Mouse (Mus musculus): Measurements from ENCODE around the gene Tnfrsf1a. TPM values are rescaled to one million over a fixed set of nuclear protein-coding genes. Genes with fewer than 3 reads are reported as not detected.

Tnfrsf1a gene
- polyA plus RNA-seq, 1 experiment from 2014 or later = 27.4 TPM

- Histone ChIP-seq H3K4me3 (ENCODE audit: low read depth, low read length) (no peak overlapping the region), H3K4me1 (ENCODE audit: control insufficient read depth, insufficient read depth, low read length) (no peaks in the 10 kb centered on the region), H3K27me3 (ENCODE audit: control insufficient read depth, insufficient read depth, low read length) (peaks cover 33% of the 10 kb centered on the region), H3K9me3 (ENCODE audit: control insufficient read depth, low read length) (no peaks in the 10 kb centered on the region), H3K9ac (ENCODE audit: low read length) (no peak overlapping the region), H3K27ac (ENCODE audit: low read depth, low read length) (no peak overlapping the region), H3K4me2 (ENCODE audit: low read depth) (no peak overlapping the region), H3K36me3 (ENCODE audit: control insufficient read depth, insufficient read depth, low read length) (no peaks in the 10 kb centered on the region)
- DNase-seq (ENCODE audit: low spot score) (no peak), ATAC-seq (ENCODE audit: insufficient read depth, low FRiP score, low TSS enrichment) (no peak)
These were observed 29.3 kb upstream of the Tnfrsf1a start for GRCm38 (mm10) chr6:125319919-125320296.

GRCm38 (mm10) chr6:125320323-125320722 is 28.8 kb upstream of the Tnfrsf1a start, which contains the start of gene Scnn1a:
Gene Scnn1a, plus strand, starts transcription at chr6:125320659.
- ATAC-seq (ENCODE audit: insufficient read depth, low FRiP score, low TSS enrichment) (no peak), DNase-seq (ENCODE audit: low spot score) (no peak)
- Histone ChIP-seq H3K4me2 (ENCODE audit: low read depth) (no peak within 1 kb of the TSS), H3K4me3 (ENCODE audit: low read depth, low read length) (no peak within 1 kb of the TSS), H3K27me3 (ENCODE audit: control insufficient read depth, insufficient read depth, low read length) (peaks cover 33% of the 10 kb centered on the region), H3K9ac (ENCODE audit: low read length) (no peak within 1 kb of the TSS), H3K9me3 (ENCODE audit: control insufficient read depth, low read length) (no peaks in the 10 kb centered on the region), H3K4me1 (ENCODE audit: control insufficient read depth, insufficient read depth, low read length) (no peaks in the 10 kb centered on the region), H3K27ac (ENCODE audit: low read depth, low read length) (no peak within 1 kb of the TSS), H3K36me3 (ENCODE audit: control insufficient read depth, insufficient read depth, low read length) (no peaks in the 10 kb centered on the region)
- WGBS = 79% methylated on average over 1 of the region's 1 CpGs

GRCm38 (mm10) chr6:125321114-125321855 is 27.9 kb upstream of the Tnfrsf1a start:
- Histone ChIP-seq H3K27ac (ENCODE audit: low read depth, low read length) (no peak overlapping the region), H3K36me3 (ENCODE audit: control insufficient read depth, insufficient read depth, low read length) (no peaks in the 10 kb centered on the region), H3K4me1 (ENCODE audit: control insufficient read depth, insufficient read depth, low read length) (no peaks in the 10 kb centered on the region), H3K9ac (ENCODE audit: low read length) (no peak overlapping the region), H3K4me3 (ENCODE audit: low read depth, low read length) (no peak overlapping the region), H3K9me3 (ENCODE audit: control insufficient read depth, low read length) (no peaks in the 10 kb centered on the region), H3K4me2 (ENCODE audit: low read depth) (no peak overlapping the region), H3K27me3 (ENCODE audit: control insufficient read depth, insufficient read depth, low read length) (peaks cover 33% of the 10 kb centered on the region)
- DNase-seq (ENCODE audit: low spot score) (no peak), ATAC-seq (ENCODE audit: insufficient read depth, low FRiP score, low TSS enrichment) (no peak)
- WGBS = 6% methylated on average over 26 of the region's 26 CpGs

- Histone ChIP-seq H3K4me3 (ENCODE audit: low read depth, low read length) (no peak overlapping the region), H3K36me3 (ENCODE audit: control insufficient read depth, insufficient read depth, low read length) (no peaks in the 10 kb centered on the region), H3K9me3 (ENCODE audit: control insufficient read depth, low read length) (no peaks in the 10 kb centered on the region), H3K9ac (ENCODE audit: low read length) (no peak overlapping the region), H3K4me1 (ENCODE audit: control insufficient read depth, insufficient read depth, low read length) (no peaks in the 10 kb centered on the region), H3K27me3 (ENCODE audit: control insufficient read depth, insufficient read depth, low read length) (peaks cover 33% of the 10 kb centered on the region), H3K4me2 (ENCODE audit: low read depth) (no peak overlapping the region), H3K27ac (ENCODE audit: low read depth, low read length) (no peak overlapping the region)
- WGBS = 56% methylated on average over 13 of the region's 13 CpGs
- ATAC-seq (ENCODE audit: insufficient read depth, low FRiP score, low TSS enrichment) = no peak
- no peak for DNase-seq (ENCODE audit: low spot score)
These were observed 26.4 kb upstream of the Tnfrsf1a start for GRCm38 (mm10) chr6:125322794-125323193.

- H3K4me1 ChIP-seq (ENCODE audit: control insufficient read depth, insufficient read depth, low read length) = no peaks in the 10 kb centered on the region
- H3K9me3 ChIP-seq (ENCODE audit: control insufficient read depth, low read length) = no peaks in the 10 kb centered on the region
- DNase-seq (ENCODE audit: low spot score) (no peak), ATAC-seq (ENCODE audit: insufficient read depth, low FRiP score, low TSS enrichment) (no peak)
- no peak overlapping the region for H3K27ac ChIP-seq (ENCODE audit: low read depth, low read length)
- H3K4me3 ChIP-seq (ENCODE audit: low read depth, low read length) = no peak overlapping the region
- peaks cover 33% of the 10 kb centered on the region for H3K27me3 ChIP-seq (ENCODE audit: control insufficient read depth, insufficient read depth, low read length)
- no peak overlapping the region for H3K9ac ChIP-seq (ENCODE audit: low read length)
- no peaks in the 10 kb centered on the region for H3K36me3 ChIP-seq (ENCODE audit: control insufficient read depth, insufficient read depth, low read length)
- H3K4me2 ChIP-seq (ENCODE audit: low read depth) = no peak overlapping the region
- 66% methylated on average over 6 of the region's 6 CpGs for WGBS
These were observed 25.6 kb upstream of the Tnfrsf1a start for GRCm38 (mm10) chr6:125323547-125323946.

GRCm38 (mm10) chr6:125325337-125325736 is 23.8 kb upstream of the Tnfrsf1a start:
- Histone ChIP-seq H3K4me2 (ENCODE audit: low read depth) (no peak overlapping the region), H3K4me1 (ENCODE audit: control insufficient read depth, insufficient read depth, low read length) (no peaks in the 10 kb centered on the region), H3K36me3 (ENCODE audit: control insufficient read depth, insufficient read depth, low read length) (no peaks in the 10 kb centered on the region), H3K9ac (ENCODE audit: low read length) (no peak overlapping the region), H3K27ac (ENCODE audit: low read depth, low read length) (no peak overlapping the region), H3K27me3 (ENCODE audit: control insufficient read depth, insufficient read depth, low read length) (peaks cover 28% of the 10 kb centered on the region), H3K4me3 (ENCODE audit: low read depth, low read length) (no peak overlapping the region), H3K9me3 (ENCODE audit: control insufficient read depth, low read length) (no peaks in the 10 kb centered on the region)
- ATAC-seq (ENCODE audit: insufficient read depth, low FRiP score, low TSS enrichment) = no peak
- DNase-seq (ENCODE audit: low spot score) = no peak
- 72% methylated on average over 6 of the region's 6 CpGs for WGBS

GRCm38 (mm10) chr6:125328243-125328642 is 20.9 kb upstream of the Tnfrsf1a start:
- Histone ChIP-seq H3K4me1 (ENCODE audit: control insufficient read depth, insufficient read depth, low read length) (0 out of 2 replicates have a peak, but pooled peaks cover 3% of the 10 kb centered on the region), H3K36me3 (ENCODE audit: control insufficient read depth, insufficient read depth, low read length) (no peaks in the 10 kb centered on the region), H3K9ac (ENCODE audit: low read length) (no peak overlapping the region), H3K27me3 (ENCODE audit: control insufficient read depth, insufficient read depth, low read length) (peaks cover under 1% of the 10 kb centered on the region), H3K4me2 (ENCODE audit: low read depth) (no peak overlapping the region), H3K27ac (ENCODE audit: low read depth, low read length) (no peak overlapping the region), H3K9me3 (ENCODE audit: control insufficient read depth, low read length) (no peaks in the 10 kb centered on the region), H3K4me3 (ENCODE audit: low read depth, low read length) (no peak overlapping the region)
- WGBS = 83% methylated on average over 5 of the region's 5 CpGs
- DNase-seq (ENCODE audit: low spot score) (no peak), ATAC-seq (ENCODE audit: insufficient read depth, low FRiP score, low TSS enrichment) (no peak)

GRCm38 (mm10) chr6:125330626-125331326 is 18.4 kb upstream of the Tnfrsf1a start:
- H3K4me2 ChIP-seq (ENCODE audit: low read depth) = peak overlapping the region; percentile 74
- ATAC-seq (ENCODE audit: insufficient read depth, low FRiP score, low TSS enrichment) = peak; percentile 94

More at GRCm38 (mm10) chr6:125330626-125331326, 18.4 kb upstream of the Tnfrsf1a start:
- peak overlapping the region; percentile 47 for H3K4me3 ChIP-seq (ENCODE audit: low read depth, low read length)
- H3K4me1 ChIP-seq (ENCODE audit: control insufficient read depth, insufficient read depth, low read length) = 0 out of 2 replicates have a peak, but pooled peaks cover 3% of the 10 kb centered on the region
- peak overlapping the region; percentile 65 for H3K9ac ChIP-seq (ENCODE audit: low read length)
- H3K27me3 ChIP-seq (ENCODE audit: control insufficient read depth, insufficient read depth, low read length) = no peaks in the 10 kb centered on the region
- no peak overlapping the region for H3K27ac ChIP-seq (ENCODE audit: low read depth, low read length)
- no peaks in the 10 kb centered on the region for H3K36me3 ChIP-seq (ENCODE audit: control insufficient read depth, insufficient read depth, low read length)
- DNase-seq (ENCODE audit: low spot score) = peak; percentile 86
- 1% methylated on average over 39 of the region's 39 CpGs for WGBS
- H3K9me3 ChIP-seq (ENCODE audit: control insufficient read depth, low read length) = no peaks in the 10 kb centered on the region

Data from neural tube, embryonic 11.5 days (tissue).